Mouse (Mus musculus): ENCODE results near the gene Ccdc42. TPM values are rescaled to one million over a fixed set of nuclear protein-coding genes. Genes with fewer than 3 reads are reported as not detected.

The Ccdc42 gene
- polyA plus RNA-seq, 1 experiment from 2014 or later: 1.2 TPM

DNA sequence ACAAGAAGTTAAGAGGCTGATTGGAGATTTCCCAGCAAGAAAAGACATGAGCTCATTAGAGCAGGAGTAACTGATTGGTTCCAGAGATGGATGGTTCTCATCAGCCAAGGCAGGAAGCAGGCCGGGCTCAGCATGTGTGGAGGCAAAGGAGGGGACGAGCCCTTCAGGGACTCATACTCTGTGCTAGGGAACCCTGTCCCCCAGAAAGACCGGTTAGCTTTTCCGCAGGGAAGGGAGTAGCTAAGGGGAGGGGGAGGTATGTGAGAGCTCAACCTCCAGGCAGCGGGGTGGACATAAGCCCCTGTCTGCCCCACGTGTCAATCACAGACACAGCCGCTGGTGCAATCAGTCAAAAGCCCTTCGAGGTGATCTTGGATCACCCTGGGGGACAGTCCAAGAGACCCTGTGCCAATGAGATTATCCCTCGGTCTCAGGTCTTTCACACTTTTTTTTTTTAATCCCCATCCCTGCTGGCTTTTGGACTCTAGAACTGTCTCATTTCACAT is 14.7 kb downstream of the Ccdc42 start:
- Histone ChIP-seq H3K4me2 (peak overlapping the region; percentile 36), H3K36me3 (ENCODE audit: insufficient read depth) (no peaks in the 10 kb centered on the region), H3K9me3 (ENCODE audit: low read depth, low read length) (no peaks in the 10 kb centered on the region), H3K4me1 (ENCODE audit: insufficient read depth) (peaks cover 36% of the 10 kb centered on the region), H3K4me3 (ENCODE audit: low read depth, low read length) (no peak overlapping the region), H3K27ac (ENCODE audit: low read depth) (peak overlapping the region; percentile 95), H3K9ac (peak overlapping the region; percentile 20; the same call in 1 of the 2 replicates), H3K27me3 (ENCODE audit: insufficient read depth, low read length) (no peaks in the 10 kb centered on the region)
- no peak for TF ChIP-seq CTCF (IDR thresholded peaks at IDR 0.05; ENCODE audit: low read depth)
- WGBS: 4% methylated on average over 9 of the region's 9 CpGs
- DNase-seq (peak; percentile 57), ATAC-seq (ENCODE audit: insufficient read depth) (peak; percentile 37; the same call in 1 of the 2 replicates)

DNA sequence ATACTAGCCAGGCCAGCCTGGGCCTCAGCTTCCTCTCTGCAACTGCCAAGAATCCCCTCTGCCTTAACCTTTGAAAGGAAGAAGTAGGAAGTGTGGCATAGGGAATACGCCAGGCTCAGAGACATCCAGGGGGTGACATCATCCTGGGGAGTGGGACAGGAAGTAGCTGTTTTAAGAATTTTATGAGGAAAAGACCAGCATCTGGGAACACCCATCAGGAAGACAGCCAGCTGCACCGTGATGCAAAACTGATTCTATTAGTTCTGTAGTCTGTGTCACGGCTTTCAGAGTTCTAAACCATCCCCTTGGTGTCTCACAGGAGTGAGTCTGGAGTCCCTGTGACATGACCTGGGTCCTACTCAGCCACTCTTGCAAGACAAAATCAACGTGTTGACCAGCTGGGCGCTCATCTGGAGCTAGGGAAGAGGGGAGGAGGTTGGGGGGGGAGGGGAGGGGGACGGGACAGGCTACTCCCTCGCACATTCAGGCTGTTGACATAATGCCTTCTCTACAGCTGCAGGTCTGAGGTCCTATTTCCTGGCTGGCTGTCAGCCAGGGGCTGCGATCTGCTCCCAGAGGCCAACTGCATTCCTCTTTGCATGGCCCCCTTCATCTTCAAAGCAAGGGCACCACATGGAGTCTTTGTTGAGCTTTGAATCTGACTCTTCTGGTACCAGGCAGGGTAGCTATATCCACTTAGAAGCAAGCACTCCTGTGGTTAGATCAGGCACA is 15.5 kb downstream of the Ccdc42 start:
- no peak overlapping the region for H3K4me3 ChIP-seq (ENCODE audit: low read depth, low read length)
- H3K9ac ChIP-seq: no peak overlapping the region
- peak overlapping the region; percentile 36; the same call in 1 of the 2 replicates for H3K4me2 ChIP-seq
- 5% methylated on average over 8 of the region's 8 CpGs for WGBS
- peak overlapping the region; percentile 95 for H3K27ac ChIP-seq (ENCODE audit: low read depth)
- no peaks in the 10 kb centered on the region for H3K9me3 ChIP-seq (ENCODE audit: low read depth, low read length)
- no peaks in the 10 kb centered on the region for H3K36me3 ChIP-seq (ENCODE audit: insufficient read depth)
- peak; percentile 65 for ATAC-seq (ENCODE audit: insufficient read depth)
- H3K4me1 ChIP-seq (ENCODE audit: insufficient read depth): peaks cover 36% of the 10 kb centered on the region
- H3K27me3 ChIP-seq (ENCODE audit: insufficient read depth, low read length): no peaks in the 10 kb centered on the region
- 0 out of 2 replicates have a peak, but pooled peaks have one; percentile 4 for TF ChIP-seq CTCF (IDR thresholded peaks at IDR 0.05; ENCODE audit: low read depth)
- peak; percentile 93 for DNase-seq

DNA sequence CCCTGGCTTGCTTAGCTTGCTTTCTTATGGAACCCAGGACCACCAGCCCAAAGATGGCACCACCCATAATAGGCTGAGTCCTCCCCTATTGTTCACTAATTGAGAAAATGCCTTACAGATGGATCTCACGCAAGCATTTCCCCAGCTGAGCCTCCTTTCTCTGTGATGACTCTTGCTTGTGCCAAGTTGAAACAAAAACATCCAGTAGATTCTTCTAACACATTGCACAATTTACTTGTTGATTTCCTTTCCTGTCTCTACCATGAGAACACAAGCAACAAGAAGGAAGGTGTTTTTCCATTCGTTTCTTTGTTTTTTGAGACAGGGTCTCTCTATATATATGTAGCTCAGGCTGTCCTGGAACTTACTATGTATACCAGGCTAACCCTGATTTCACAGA is 20.2 kb downstream of the Ccdc42 start:
- H3K4me2 ChIP-seq: no peak overlapping the region
- no peak for TF ChIP-seq CTCF (IDR thresholded peaks at IDR 0.05; ENCODE audit: low read depth)
- H3K36me3 ChIP-seq (ENCODE audit: insufficient read depth): no peaks in the 10 kb centered on the region
- H3K27ac ChIP-seq (ENCODE audit: low read depth): no peak overlapping the region
- H3K9me3 ChIP-seq (ENCODE audit: low read depth, low read length): no peaks in the 10 kb centered on the region
- H3K9ac ChIP-seq: no peak overlapping the region
- no peak for ATAC-seq (ENCODE audit: insufficient read depth)
- 73% methylated on average over 2 of the region's 2 CpGs for WGBS
- no peaks in the 10 kb centered on the region for H3K27me3 ChIP-seq (ENCODE audit: insufficient read depth, low read length)
- no peak overlapping the region for H3K4me3 ChIP-seq (ENCODE audit: low read depth, low read length)
- DNase-seq: no peak
- H3K4me1 ChIP-seq (ENCODE audit: insufficient read depth): peaks cover 22% of the 10 kb centered on the region

DNA sequence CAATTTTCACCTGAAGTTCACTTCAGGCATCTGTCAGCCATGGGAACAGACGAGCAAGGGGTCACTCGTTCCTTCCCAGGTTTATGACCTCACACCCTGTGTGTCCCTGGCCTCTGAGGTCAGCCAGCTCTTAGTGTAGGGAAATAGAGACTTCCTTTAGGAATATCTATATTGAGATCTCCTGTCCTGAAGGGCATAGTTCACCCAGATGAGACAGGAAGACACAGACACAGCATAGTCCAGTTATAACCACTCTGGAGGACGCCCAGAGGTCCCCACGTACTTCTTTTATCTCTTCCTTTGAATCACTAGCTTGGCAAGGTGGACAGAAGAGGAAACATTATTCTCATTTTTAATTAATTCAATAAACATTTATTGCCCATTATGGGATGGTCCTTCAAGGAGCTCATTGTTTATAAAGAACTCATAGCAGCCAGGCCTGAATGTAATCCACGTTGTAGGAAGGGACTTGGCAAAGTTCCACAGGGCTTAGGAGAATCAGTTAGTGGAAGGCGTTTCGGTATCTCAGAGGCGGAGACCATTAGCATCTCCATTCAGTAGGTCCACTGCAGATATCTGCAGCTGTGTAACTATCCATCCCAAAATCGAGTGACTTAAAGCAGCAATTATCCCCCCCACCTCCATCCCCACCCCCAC is 23.2 kb downstream of the Ccdc42 start:
- H3K9me3 ChIP-seq (ENCODE audit: low read depth, low read length): no peaks in the 10 kb centered on the region
- ATAC-seq (ENCODE audit: insufficient read depth): 0 out of 2 replicates have a peak, but pooled peaks have one; percentile 23
- no peak overlapping the region for H3K4me3 ChIP-seq (ENCODE audit: low read depth, low read length)
- H3K27me3 ChIP-seq (ENCODE audit: insufficient read depth, low read length): no peaks in the 10 kb centered on the region
- WGBS: 29% methylated on average over 9 of the region's 9 CpGs
- DNase-seq: peak; percentile 86
- no peaks in the 10 kb centered on the region for H3K36me3 ChIP-seq (ENCODE audit: insufficient read depth)
- H3K4me2 ChIP-seq: peak overlapping the region; percentile 15; the same call in 1 of the 2 replicates
- H3K4me1 ChIP-seq (ENCODE audit: insufficient read depth): peaks cover 33% of the 10 kb centered on the region
- H3K27ac ChIP-seq (ENCODE audit: low read depth): peak overlapping the region; percentile 25; the same call in 1 of the 2 replicates
- no peak overlapping the region for H3K9ac ChIP-seq
- no peak for TF ChIP-seq CTCF (IDR thresholded peaks at IDR 0.05; ENCODE audit: low read depth)

DNA sequence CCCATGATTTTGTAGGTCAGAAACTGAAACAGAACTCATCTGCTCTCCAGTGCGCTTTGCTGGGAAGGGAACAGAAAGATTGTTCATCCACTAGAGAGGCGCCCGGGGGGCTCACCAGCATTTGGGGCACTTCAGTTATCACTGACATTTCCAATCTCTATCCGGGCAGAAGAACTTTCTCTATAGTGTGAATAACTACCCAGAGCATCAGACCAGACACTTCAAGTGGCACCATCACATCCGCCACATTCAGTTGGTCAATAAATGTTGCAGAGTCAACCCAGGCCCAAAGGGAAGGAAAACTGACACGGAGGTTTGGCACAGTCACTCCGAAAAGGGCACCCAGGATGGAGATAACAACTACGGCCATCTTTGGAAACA is 23.7 kb downstream of the Ccdc42 start:
- ATAC-seq (ENCODE audit: insufficient read depth): no peak
- WGBS: 73% methylated on average over 8 of the region's 8 CpGs
- Histone ChIP-seq H3K4me3 (ENCODE audit: low read depth, low read length) (no peak overlapping the region), H3K4me2 (0 out of 2 replicates have a peak overlapping the region, but pooled peaks have one; percentile 15), H3K27ac (ENCODE audit: low read depth) (peak overlapping the region; percentile 25; the same call in 1 of the 2 replicates), H3K4me1 (ENCODE audit: insufficient read depth) (peaks cover 33% of the 10 kb centered on the region), H3K27me3 (ENCODE audit: insufficient read depth, low read length) (no peaks in the 10 kb centered on the region), H3K9me3 (ENCODE audit: low read depth, low read length) (no peaks in the 10 kb centered on the region), H3K9ac (no peak overlapping the region), H3K36me3 (ENCODE audit: insufficient read depth) (no peaks in the 10 kb centered on the region)
- no peak for DNase-seq
- TF ChIP-seq CTCF (IDR thresholded peaks at IDR 0.05; ENCODE audit: low read depth): no peak

DNA sequence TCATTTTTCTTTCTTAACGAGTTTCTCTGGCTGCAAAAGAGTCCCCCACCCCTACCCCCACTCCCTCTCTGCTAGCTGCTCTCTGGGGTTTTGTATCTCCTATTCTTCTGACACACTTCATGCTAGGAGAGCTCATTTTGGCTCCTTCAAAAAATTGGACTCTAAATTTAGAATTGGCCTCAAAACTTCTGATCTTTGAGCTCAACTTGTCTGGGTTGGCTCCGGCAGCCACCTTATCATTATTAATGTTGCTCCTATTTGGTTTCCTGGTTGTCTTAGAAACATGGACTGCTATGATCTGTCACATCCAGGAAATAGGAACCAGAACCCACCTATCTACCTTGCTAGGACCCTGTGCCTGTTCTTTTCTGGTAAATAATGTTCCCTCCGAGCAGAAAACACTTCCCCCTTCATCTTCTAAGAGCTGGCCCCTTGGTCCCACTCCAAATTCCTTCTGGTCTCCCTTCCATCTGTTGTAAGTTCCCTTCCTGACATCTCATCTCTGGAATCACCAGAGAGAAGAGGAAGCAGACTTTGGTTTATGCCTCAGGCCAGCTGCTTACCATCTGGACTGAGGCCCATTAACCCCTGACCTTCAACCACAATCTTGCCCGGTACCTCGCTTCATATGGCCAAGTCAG is 26.4 kb downstream of the Ccdc42 start:
- no peak overlapping the region; the same call in 1 of the 2 replicates for H3K9ac ChIP-seq
- ATAC-seq (ENCODE audit: insufficient read depth) (peak; percentile 73), DNase-seq (peak; percentile 85)
- H3K4me3 ChIP-seq (ENCODE audit: low read depth, low read length): no peak overlapping the region
- TF ChIP-seq CTCF (IDR thresholded peaks at IDR 0.05; ENCODE audit: low read depth): no peak
- no peaks in the 10 kb centered on the region for H3K27me3 ChIP-seq (ENCODE audit: insufficient read depth, low read length)
- peak overlapping the region; percentile 91 for H3K27ac ChIP-seq (ENCODE audit: low read depth)
- H3K4me1 ChIP-seq (ENCODE audit: insufficient read depth): peaks cover 33% of the 10 kb centered on the region
- H3K36me3 ChIP-seq (ENCODE audit: insufficient read depth): no peaks in the 10 kb centered on the region
- no peaks in the 10 kb centered on the region for H3K9me3 ChIP-seq (ENCODE audit: low read depth, low read length)
- 13% methylated on average over 5 of the region's 5 CpGs for WGBS
- H3K4me2 ChIP-seq: peak overlapping the region; percentile 32; the same call in 1 of the 2 replicates
